Mouse (Mus musculus): ENCODE measurements around the gene Mlh1. TPM values are rescaled to one million over a fixed set of nuclear protein-coding genes. Genes with fewer than 3 reads are reported as not detected.
A peak's percentile ranks its signal among the peaks of the same experiment; 100 is the strongest.

The Mlh1 gene
- polyA plus RNA-seq, 1 experiment: not detected

GRCm38 (mm10) chr9:111272356-111272755, 765 bp upstream of the Mlh1 start:
- H3K4me1 ChIP-seq (ENCODE audit: control insufficient read depth, insufficient read depth, low read length): peaks cover 3% of the 10 kb centered on the region
- peak overlapping the region; percentile 80 for H3K27ac ChIP-seq (ENCODE audit: insufficient read depth, low read depth, low read length)
- peak overlapping the region; percentile 67 for H3K4me3 ChIP-seq (ENCODE audit: insufficient read depth, low read depth, low read length)
- 4% methylated on average over 19 of the region's 19 CpGs for WGBS
- TF ChIP-seq CTCF (IDR thresholded peaks at IDR 0.05; ENCODE audit: insufficient read depth, low read depth, low read length) (no peak), POLR2A (IDR thresholded peaks at IDR 0.05; ENCODE audit: insufficient read depth, low read depth, low read length) (no peak)

- TF ChIP-seq POLR2A (IDR thresholded peaks at IDR 0.05; ENCODE audit: insufficient read depth, low read depth, low read length): 0 out of 2 replicates have a peak, but pooled peaks have one; percentile 33
- no peak for TF ChIP-seq CTCF (IDR thresholded peaks at IDR 0.05; ENCODE audit: insufficient read depth, low read depth, low read length)
- peak overlapping the region; percentile 68 for H3K27ac ChIP-seq (ENCODE audit: insufficient read depth, low read depth, low read length)
- under 1% methylated on average over 32 of the region's 32 CpGs for WGBS
- peaks cover 3% of the 10 kb centered on the region for H3K4me1 ChIP-seq (ENCODE audit: control insufficient read depth, insufficient read depth, low read length)
- H3K4me3 ChIP-seq (ENCODE audit: insufficient read depth, low read depth, low read length): peak overlapping the region; percentile 68
Observed at GRCm38 (mm10) chr9:111271056-111271433, 546 bp downstream of the Mlh1 start.

- H3K4me1 ChIP-seq (ENCODE audit: control insufficient read depth, insufficient read depth, low read length): peaks cover 3% of the 10 kb centered on the region
- H3K4me3 ChIP-seq (ENCODE audit: insufficient read depth, low read depth, low read length): peak overlapping the region; percentile 68
- WGBS: 14% methylated on average over 5 of the region's 5 CpGs
- no peak for TF ChIP-seq POLR2A (IDR thresholded peaks at IDR 0.05; ENCODE audit: insufficient read depth, low read depth, low read length)
- TF ChIP-seq CTCF (IDR thresholded peaks at IDR 0.05; ENCODE audit: insufficient read depth, low read depth, low read length): no peak
- H3K27ac ChIP-seq (ENCODE audit: insufficient read depth, low read depth, low read length): peak overlapping the region; percentile 68
Observed at GRCm38 (mm10) chr9:111270606-111271005, 985 bp downstream of the Mlh1 start.

- Histone ChIP-seq H3K4me1 (ENCODE audit: control insufficient read depth, insufficient read depth, low read length) (no peaks in the 10 kb centered on the region), H3K4me3 (ENCODE audit: insufficient read depth, low read depth, low read length) (no peak overlapping the region), H3K27ac (ENCODE audit: insufficient read depth, low read depth, low read length) (no peak overlapping the region)
- TF ChIP-seq POLR2A (IDR thresholded peaks at IDR 0.05; ENCODE audit: insufficient read depth, low read depth, low read length) (no peak), CTCF (IDR thresholded peaks at IDR 0.05; ENCODE audit: insufficient read depth, low read depth, low read length) (no peak)
- WGBS: 96% methylated on average over 2 of the region's 2 CpGs
Observed at GRCm38 (mm10) chr9:111267998-111268397, 3.6 kb downstream of the Mlh1 start.

GRCm38 (mm10) chr9:111261356-111261755, 10.2 kb downstream of the Mlh1 start:
- Histone ChIP-seq H3K27ac (ENCODE audit: insufficient read depth, low read depth, low read length) (no peak overlapping the region), H3K4me1 (ENCODE audit: control insufficient read depth, insufficient read depth, low read length) (no peaks in the 10 kb centered on the region), H3K4me3 (ENCODE audit: insufficient read depth, low read depth, low read length) (no peak overlapping the region)
- TF ChIP-seq CTCF (IDR thresholded peaks at IDR 0.05; ENCODE audit: insufficient read depth, low read depth, low read length): no peak
- TF ChIP-seq POLR2A (IDR thresholded peaks at IDR 0.05; ENCODE audit: insufficient read depth, low read depth, low read length): no peak
- 98% methylated on average over 4 of the region's 4 CpGs for WGBS

- no peaks in the 10 kb centered on the region for H3K4me1 ChIP-seq (ENCODE audit: control insufficient read depth, insufficient read depth, low read length)
- TF ChIP-seq CTCF (IDR thresholded peaks at IDR 0.05; ENCODE audit: insufficient read depth, low read depth, low read length) (no peak), POLR2A (IDR thresholded peaks at IDR 0.05; ENCODE audit: insufficient read depth, low read depth, low read length) (no peak)
- WGBS: 28% methylated on average over 1 of the region's 1 CpGs
- 0 out of 2 replicates have a peak overlapping the region, but pooled peaks have one; percentile 13 for H3K27ac ChIP-seq (ENCODE audit: insufficient read depth, low read depth, low read length)
- no peak overlapping the region for H3K4me3 ChIP-seq (ENCODE audit: insufficient read depth, low read depth, low read length)
Observed at GRCm38 (mm10) chr9:111260360-111260985, 11.1 kb downstream of the Mlh1 start.

- H3K4me1 ChIP-seq (ENCODE audit: control insufficient read depth, insufficient read depth, low read length): no peaks in the 10 kb centered on the region
- H3K27ac ChIP-seq (ENCODE audit: insufficient read depth, low read depth, low read length): no peak overlapping the region
- no peak for TF ChIP-seq CTCF (IDR thresholded peaks at IDR 0.05; ENCODE audit: insufficient read depth, low read depth, low read length)
- no peak for TF ChIP-seq POLR2A (IDR thresholded peaks at IDR 0.05; ENCODE audit: insufficient read depth, low read depth, low read length)
- no peak overlapping the region for H3K4me3 ChIP-seq (ENCODE audit: insufficient read depth, low read depth, low read length)
- 79% methylated on average over 7 of the region's 7 CpGs for WGBS
Observed at GRCm38 (mm10) chr9:111252161-111252869, 19.3 kb downstream of the Mlh1 start.

GRCm38 (mm10) chr9:111247682-111248246, 23.8 kb downstream of the Mlh1 start:
- 86% methylated on average over 3 of the region's 3 CpGs for WGBS
- Histone ChIP-seq H3K27ac (ENCODE audit: insufficient read depth, low read depth, low read length) (no peak overlapping the region), H3K4me3 (ENCODE audit: insufficient read depth, low read depth, low read length) (no peak overlapping the region), H3K4me1 (ENCODE audit: control insufficient read depth, insufficient read depth, low read length) (no peaks in the 10 kb centered on the region)
- TF ChIP-seq POLR2A (IDR thresholded peaks at IDR 0.05; ENCODE audit: insufficient read depth, low read depth, low read length) (no peak), CTCF (IDR thresholded peaks at IDR 0.05; ENCODE audit: insufficient read depth, low read depth, low read length) (no peak)

GRCm38 (mm10) chr9:111245546-111245945, 26.0 kb downstream of the Mlh1 start:
- H3K4me3 ChIP-seq (ENCODE audit: insufficient read depth, low read depth, low read length): no peak overlapping the region
- no peak overlapping the region for H3K27ac ChIP-seq (ENCODE audit: insufficient read depth, low read depth, low read length)
- no peaks in the 10 kb centered on the region for H3K4me1 ChIP-seq (ENCODE audit: control insufficient read depth, insufficient read depth, low read length)
- TF ChIP-seq CTCF (IDR thresholded peaks at IDR 0.05; ENCODE audit: insufficient read depth, low read depth, low read length) (no peak), POLR2A (IDR thresholded peaks at IDR 0.05; ENCODE audit: insufficient read depth, low read depth, low read length) (no peak)
- WGBS: 74% methylated on average over 6 of the region's 6 CpGs

Measured in olfactory bulb, adult 2 months (tissue).